Mouse (Mus musculus) left cerebral cortex, postnatal 14 days (tissue): ENCODE data around the gene Tyw1. TPM values are rescaled to one million over a fixed set of nuclear protein-coding genes. Genes with fewer than 3 reads are reported as not detected.

Source experiments
- DNase-seq, 2 experiments: peaks; one replicate each; pipeline ENCODE4 v3.0.0; 2021 to 2022; ENCODE audit warnings: low spot score in 2 of 2, mixed read lengths in 1 of 2
- intact Hi-C: fragments of 180-260 bp; cut with DNase I; formaldehyde crosslinking; loops from one replicate; pipeline ENCODE4 v1.15.1; 2025
- total RNA-seq, 2 experiments: library from RNA; stranded (reverse); gene quantifications; 2 replicates each; pipeline ENCODE4 v1.2.3; 2021

Gene Tyw1
- total RNA-seq, 2 experiments from 2014 or later, result 15.2 to 17.2 TPM

DNA sequence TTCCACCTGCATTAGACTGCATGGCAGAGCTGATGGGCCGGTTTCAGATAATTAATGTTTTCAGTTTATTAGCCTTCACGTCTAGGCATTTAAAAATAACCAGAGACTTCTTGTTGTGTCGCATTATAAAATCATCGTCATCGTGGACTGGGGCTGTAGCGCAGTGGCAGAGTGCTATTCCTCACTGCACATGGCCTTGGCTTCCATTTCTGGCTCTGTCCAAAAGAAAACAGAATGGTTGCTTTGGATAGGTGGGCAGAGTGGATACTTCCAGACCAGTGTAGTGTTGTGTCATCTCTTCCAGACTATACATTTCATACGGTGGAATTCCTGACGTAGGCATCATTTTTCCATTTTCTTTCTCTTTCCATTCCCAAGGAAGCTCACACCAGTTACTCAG, 44.1 kb downstream of the Tyw1 start:
- intact Hi-C loops, result no loop called here
- DNase-seq, result no peak

DNA sequence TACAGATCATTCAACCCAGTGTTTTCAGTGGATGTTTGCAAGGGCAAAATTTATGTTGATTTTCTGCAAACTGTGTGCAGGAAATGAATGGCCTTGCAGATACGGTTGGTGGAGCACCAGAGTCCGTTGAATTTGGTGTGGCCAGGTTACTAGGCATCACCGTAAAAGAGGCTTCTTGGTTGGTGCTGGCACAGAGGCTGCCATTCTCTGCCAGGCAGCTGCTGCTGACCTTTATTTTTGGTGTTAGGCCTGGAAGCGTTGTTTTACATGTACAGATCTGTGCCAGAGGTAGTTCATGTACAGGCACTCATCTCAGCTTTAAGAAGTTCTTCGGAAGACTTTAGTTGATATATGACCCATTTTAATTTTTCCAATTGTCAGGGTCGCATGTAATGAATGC, 48.2 kb downstream of the Tyw1 start:
- DNase-seq, result no peak
- intact Hi-C loops, result no loop called here

DNA sequence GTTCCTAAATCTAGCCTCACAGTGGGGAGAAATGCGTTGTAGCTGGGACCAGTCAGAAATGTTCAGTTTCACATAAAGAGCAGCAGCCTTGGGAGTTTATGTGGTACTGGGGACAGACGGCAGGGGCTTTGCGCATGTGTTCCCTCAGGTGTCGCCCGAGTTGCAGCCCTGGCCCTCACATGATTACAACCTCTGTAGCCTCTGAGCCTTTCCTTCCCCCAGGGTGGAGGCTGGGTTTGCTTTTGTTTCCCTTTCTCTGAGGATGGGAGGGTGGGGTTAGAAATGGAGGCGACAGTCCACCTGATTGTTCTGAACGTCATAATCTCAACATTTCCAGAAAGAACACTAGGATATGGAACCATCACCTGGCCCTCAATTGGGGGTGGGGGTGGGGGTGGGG, 52.5 kb downstream of the Tyw1 start:
- intact Hi-C loops, result no loop called here
- no peak for DNase-seq

DNA sequence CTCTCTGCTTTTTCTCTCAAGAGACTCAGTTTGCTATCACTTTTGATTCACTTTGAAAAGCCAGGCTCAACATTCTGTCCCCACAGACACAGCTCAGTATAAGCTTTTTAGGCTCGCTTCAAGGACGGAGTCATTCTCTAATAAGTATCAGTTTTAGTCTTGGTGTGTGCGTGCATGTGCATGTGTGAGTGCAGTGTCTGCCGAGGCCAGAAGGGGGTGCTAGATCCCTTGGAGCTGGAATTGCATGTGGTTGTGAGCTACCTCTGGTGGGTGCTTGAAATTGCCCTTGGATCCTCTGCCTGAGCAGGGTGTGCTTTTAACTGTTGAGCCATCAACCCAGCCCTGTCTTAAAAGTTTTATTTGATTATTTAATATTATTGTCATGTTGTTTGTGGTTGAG, 54.7 kb downstream of the Tyw1 start:
- DNase-seq, result no peak
- intact Hi-C loops, result no loop called here

DNA sequence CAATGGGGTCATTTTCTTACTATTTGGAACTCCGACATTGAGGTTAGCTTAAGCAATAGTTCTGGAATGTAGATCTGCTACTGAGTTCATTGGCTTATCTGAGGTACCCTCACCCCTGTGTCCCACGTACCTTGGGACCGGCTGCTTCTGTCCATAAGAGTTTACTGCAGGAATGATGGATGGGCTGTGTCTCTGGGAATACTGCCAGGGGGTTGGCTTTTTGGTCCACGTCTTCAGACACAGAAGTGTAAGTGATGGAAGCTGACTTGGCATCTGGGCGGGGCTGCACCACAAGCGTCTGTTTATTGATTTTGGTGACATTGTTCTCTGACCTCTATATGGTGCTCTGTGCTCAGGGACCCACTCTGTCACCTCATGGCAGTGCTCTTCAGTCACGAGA, 55.4 kb downstream of the Tyw1 start:
- intact Hi-C loops, result no loop called here
- DNase-seq, result no peak

DNA sequence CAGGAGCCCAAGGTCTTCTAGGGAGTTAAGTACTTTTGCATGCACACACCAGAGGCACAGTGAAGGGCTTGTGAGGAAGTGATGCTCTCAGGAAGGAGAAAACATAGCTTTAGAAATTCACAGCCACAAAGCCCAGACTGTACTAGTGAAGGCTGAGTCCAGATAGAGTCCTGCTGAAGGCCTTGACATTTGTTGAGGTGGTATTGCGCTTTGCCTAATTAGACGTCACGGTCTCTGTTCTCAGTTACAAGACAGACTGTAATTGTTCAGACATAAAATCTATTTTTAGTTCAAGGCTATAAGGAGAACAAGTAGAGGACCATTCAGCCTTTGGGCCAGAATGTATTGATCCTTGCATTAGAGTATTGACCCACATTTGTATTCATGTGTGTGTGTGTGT, 58.1 kb downstream of the Tyw1 start:
- intact Hi-C loops, result no loop called here
- no peak for DNase-seq

DNA sequence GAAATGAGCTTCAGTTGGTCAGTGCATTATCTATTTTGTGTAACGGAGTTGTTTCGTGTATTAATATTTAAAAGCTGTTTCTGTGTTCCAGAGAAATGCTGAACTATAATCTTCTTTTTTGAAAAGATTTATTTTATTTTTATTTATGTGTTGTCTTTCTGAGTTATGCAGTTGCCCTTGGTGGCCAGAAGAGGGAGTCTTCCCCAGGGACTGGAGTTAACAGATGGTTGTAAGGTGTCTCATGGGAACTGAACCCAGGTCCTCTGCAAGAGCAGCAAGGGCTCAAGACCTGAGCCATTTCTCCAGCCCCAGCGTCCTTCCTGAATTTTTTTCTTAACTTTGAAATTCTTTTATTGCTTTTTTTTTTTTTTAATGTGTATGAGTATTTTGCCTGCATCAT, 59.5 kb downstream of the Tyw1 start:
- no peak for DNase-seq
- intact Hi-C loops, result no loop called here

DNA sequence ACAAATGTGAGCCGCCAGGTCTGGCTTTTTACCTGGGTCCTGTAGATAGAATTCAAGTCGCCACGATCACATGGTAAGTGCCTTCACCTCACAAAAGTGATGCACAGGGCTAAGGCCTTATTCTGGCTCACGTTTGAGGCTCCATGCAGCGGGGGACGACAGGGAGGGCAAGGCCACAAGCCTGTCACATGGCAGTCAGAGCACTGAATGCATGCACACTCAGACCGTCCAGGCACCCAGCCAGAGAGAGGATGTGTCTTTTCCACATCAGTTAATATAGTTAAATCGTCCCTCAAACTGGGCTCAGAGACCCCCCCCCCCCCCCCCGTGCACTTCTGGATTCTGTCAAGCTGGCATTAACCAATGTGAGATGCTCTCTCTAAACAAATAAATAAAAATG, 60.9 kb downstream of the Tyw1 start:
- no peak for DNase-seq
- intact Hi-C loops, result no loop called here

DNA sequence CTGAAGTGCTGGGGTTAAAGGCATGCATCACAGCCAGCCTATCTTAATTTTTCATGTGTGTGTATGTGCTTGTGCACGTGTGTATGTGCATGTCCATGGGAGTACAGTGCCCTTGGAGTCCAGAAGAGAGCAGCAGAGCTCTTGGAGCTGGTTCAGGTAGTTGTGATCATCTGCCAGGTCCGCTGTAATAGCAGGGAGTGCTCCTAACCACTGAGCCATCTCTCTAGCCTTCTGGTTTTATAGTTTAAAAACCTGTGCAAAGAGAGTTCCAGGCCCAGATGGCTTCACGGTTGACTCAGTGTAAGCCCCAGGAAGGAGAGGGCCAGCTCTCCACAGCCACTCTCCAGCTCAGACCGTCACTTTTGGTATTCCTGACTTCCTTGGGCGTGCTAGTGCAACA, 64.4 kb downstream of the Tyw1 start:
- intact Hi-C loops, result no loop called here
- no peak for DNase-seq

DNA sequence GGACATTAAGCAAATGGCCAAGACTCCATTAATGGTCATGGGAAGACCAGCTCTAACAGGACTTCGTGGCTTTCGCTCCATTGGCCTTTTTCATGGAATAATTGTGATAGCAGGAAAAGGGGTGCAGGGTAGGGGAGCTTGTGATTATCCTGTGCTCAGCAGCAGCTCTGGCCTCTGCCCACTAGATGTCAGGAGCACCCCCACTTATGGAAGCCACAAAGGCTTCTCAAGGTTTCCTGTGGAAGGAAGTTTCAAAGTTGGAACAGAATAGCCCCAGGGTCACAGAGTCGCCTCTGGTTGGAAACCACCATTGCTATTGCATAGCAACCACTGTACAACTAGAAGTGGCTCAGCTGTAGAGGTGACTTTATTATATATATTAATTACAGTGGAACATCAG, 65.1 kb downstream of the Tyw1 start:
- intact Hi-C loops, result no loop called here
- peak; percentile 18 to 43 for DNase-seq

DNA sequence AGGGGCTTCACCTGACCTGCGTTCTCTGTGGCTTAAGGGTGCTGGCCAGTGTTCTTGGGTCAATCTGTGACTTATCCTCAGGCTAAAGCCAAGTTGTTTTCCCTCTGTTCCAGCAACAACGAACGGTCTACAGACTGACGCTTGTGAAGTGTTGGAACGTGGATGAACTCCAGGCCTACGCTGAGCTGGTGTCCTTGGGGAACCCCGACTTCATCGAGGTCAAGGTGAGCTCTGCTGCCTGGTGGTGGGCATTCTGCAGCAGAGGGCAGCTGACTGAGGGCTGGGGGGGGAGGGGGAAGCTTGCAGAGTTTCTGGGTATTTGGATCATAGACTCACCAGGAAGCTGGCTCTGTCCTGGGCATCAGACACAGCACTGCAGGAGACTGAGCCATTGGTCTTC, 70.1 kb downstream of the Tyw1 start:
- intact Hi-C loops, result no loop called here

DNA sequence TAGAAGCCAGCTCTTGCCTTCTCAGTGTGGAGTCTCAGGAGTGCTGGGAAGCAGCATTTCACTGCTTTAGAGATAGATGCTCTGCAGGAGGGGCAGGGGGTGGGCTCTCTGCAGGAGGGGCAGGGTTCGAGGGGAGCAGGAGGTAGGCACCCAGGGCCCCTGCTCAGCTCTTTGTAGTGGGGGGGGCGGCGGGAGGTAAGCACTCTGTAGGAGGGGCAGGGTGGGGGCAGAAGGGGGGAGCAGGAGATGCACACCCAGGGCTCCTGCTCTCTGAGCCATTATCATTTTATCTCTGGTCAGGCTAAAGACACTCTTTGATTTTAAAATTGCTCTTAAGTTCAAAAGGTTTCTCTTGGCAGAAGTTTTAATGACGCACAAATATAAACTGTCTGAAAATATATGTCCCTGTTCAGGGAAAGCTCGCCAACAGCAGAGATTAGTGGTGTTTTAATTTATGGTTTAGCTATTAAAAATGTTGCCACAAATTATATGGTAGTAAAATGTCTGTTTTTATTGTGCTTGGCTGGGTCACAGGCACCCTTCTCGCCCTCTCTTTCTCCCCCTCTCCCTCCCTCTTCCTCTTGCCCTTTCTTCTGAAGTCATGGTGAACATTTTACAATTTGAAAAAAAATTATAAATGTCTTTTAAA, 72.3 kb downstream of the Tyw1 start:
- DNase-seq, result no peak
- intact Hi-C loops, result no loop called here

More for the DNA sequence above, 70.1 kb downstream of the Tyw1 start:
- DNase-seq, result no peak

DNA sequence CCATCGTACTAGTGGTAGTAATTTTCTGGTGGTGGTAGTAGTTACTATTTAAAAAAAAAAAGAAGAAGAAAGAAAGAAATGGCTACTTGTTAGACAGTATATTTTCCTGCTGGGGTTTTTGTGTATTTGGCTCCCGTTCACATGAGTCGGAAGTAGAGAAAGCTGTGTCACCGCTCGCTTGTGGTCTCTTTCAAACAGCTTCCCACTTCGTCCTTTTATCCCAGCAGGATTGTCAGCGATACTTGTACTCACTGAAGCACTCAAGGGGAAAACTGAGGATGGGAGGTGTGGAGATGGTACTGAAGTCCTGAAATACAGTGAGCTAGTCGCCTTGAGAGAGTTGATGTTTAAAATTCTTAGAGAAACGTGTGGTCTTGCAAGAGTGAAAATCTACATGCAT, 72.9 kb downstream of the Tyw1 start:
- intact Hi-C loops, result no loop called here
- no peak for DNase-seq

DNA sequence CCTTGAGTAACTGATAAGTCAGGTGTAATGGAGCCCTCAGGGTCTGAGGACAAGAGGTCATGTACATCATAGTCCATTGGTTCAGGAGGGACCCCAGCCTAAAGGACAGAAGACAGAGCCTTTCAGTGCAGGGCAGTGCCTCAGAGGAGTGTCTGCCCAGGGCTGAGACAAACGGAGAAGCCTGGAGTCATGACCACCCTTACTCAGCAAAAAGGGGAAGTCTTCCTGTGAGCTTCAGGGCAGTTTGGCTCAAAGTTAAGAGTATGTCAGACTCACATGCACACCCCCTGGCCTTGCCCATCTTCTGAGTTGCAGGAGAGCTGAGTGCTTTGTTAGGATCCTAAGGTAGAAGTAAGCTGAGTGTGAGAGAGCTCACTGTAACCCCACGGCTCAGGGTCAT, 74.5 kb downstream of the Tyw1 start:
- intact Hi-C loops, result no loop called here
- no peak for DNase-seq

DNA sequence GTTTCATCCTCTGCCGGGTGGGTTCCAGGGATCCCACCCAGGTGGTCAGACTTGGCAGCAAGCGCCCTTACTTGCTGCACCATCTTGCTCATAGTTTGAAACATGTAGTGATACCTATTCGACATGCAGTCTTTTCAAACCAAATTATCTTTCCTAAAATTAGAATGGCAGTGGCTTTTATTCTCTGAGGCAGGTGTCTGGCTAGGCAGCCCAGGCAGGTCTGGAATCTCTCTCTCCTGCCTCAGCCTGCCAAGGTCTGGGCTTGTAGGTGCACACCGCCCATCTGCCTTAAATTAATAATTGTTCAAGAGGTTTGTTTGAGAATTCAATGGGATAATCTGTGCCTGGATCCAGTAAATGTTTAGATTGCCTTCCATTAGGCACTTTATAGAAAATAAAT, 75.4 kb downstream of the Tyw1 start:
- intact Hi-C loops, result no loop called here
- no peak for DNase-seq

DNA sequence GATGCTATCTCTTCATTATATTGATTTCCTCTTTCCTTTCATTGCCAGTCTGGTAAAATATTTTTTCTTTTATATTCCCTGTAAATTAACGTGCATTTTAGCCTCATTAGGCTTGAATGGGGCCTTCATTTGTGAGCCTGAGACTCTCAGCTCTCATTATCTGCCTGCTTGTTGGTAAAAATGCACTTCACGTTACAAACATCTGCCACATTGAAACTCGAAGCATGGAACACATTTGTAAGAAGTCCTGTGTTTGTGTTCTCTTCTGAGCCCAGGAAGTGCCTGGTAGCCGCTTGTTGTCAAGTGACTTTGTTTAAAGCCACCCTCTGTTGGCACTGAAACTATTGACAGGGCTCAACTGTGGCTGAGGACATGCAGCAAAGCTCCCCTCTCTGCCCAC, 75.8 kb downstream of the Tyw1 start:
- DNase-seq, result peak in 1 of 2 experiments; percentile 38
- intact Hi-C loops, result no loop called here

DNA sequence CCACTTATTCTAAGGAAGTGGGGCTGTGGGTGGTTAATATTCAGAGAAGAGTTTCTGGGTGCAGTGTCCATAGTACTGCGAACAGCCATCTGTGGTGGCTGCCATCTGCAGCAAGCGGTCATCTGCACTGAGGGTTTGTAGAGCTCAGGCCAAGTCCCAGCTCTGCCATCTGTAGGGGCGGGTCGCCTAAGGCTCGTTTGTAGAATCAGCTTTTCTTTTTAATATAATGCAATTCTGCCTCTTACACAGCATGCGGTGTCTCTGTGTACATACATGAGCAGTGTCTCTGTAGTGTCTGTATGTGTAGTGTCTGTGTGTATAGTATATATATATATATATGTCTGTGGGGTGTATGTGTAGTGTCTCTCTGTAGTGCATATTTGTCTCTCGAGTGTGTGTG, 78.1 kb downstream of the Tyw1 start:
- no peak for DNase-seq
- intact Hi-C loops, result no loop called here

DNA sequence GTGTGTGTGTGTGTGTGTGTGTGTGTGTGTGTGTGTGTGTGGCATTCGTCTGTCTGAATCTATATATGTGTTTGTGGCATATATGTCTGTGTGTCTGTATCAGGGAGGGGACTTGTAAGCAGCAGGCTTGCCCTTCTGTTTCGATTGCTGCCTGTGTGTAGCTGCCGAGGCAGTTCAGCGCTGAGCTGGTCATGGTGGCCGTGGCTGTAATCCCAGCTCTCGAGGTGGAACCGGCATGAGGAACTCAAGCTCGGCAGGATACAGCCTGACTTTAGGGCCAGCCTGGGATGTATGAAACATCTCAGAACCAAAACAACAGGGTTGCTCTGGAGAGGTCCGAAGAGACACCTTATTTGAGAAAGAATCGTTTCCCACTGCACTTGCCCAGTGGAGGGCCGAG, 78.6 kb downstream of the Tyw1 start:
- intact Hi-C loops, result no loop called here
- DNase-seq, result no peak

DNA sequence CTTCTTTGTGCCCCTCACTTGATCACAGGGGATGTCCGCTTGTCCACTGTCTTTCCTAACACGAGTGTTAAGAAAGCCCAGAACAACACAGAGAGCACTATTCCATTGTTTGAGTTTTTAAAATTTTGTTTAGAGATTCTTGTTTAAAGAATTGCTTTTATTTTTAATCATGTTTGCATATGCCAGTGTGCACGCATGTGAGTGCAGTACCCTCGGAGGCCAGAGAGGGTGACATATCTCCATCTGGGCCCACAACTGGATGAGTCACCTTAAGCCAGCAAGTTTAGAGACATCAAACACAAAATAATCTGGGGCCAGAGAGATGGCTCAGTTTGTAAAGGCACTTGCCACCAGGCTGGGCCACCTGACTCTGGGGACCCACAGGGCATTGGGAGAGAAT, 80.0 kb downstream of the Tyw1 start:
- intact Hi-C loops, result no loop called here
- no peak for DNase-seq

DNA sequence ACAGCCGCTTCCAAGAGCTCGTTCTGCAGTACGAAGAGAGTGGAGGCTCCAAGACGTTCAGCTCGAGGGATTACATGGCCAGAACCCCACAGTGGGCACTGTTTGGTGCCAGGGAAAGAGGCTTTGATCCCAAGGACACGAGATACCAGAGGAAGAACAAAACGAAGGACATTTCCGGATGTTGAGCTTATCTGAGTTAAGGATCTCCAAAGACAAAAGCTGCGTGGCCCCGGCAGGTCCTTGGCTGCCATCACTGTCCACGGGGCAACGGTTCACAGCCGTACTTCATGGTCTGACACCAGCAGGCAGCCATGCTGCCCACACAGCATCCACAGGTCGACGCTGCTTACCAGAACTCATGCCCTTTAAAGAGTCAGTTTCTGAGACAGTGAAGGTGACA, 85.2 kb downstream of the Tyw1 start:
- no peak for DNase-seq
- intact Hi-C loops, result no loop called here

DNA sequence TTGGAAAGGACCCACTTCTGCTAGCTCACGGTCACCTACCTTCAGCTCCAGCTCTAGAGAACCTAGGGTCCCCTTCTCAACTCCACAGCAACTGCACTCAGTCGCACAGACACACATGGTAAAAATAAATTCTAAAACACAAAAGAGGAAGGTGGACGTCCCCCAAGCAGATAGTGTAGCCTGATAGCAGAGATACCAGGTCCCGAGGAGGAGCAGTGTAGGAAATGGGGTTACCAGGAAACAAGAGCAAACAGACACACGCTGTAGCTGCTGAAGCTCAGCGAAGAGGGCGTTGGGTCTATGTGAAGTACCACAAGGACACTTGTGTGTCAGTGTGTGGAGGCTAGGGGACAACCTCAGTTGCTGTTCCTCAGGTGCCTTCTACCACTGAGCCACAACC, 89.6 kb downstream of the Tyw1 start:
- DNase-seq, result no peak
- intact Hi-C loops, result no loop called here

DNA sequence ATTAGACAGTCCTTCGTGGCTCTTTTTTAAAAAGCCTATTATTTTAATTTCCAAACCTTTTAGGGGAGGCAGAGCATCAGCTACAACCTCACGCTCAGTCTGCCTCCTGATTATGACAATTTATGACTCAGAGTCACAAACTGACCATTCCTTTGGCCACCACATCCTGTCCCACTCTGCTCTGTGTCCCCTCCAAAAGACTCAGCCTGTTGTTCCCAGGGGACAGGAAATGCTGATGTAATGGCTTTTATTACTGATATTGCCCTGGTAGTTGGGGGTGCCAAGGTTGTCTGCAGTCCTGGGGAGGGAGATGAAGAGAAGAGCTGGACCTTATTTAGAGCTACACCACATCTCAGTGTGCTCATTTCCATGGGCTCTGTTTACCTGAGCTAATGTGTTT, 90.5 kb downstream of the Tyw1 start:
- intact Hi-C loops, result no loop called here

More for the DNA sequence above, 90.5 kb downstream of the Tyw1 start:
- no peak for DNase-seq
